Mouse (Mus musculus): Measurements from ENCODE around the gene Ercc4. TPM values are rescaled to one million over a fixed set of nuclear protein-coding genes. Genes with fewer than 3 reads are reported as not detected.

The Ercc4 gene
- polyA plus RNA-seq, 2 experiments = 3.1 TPM

GRCm38 (mm10) chr16:13194882-13195281, 85.4 kb downstream of the Ercc4 start:
- DNase-seq (ENCODE audit: low read depth in 3 of 3, low spot score in 3 of 3) = no peak
- ATAC-seq (ENCODE audit: insufficient read depth) = no peak

GRCm38 (mm10) chr16:13196626-13197025, 87.1 kb downstream of the Ercc4 start:
- ATAC-seq (ENCODE audit: insufficient read depth) = no peak
- H3K4me1 ChIP-seq (replicated peaks; ENCODE audit: control insufficient read depth in 2 of 2, insufficient read depth in 2 of 2, low read length in 1 of 2) = peaks cover 0 to 4% of the 10 kb centered on the region in 2 experiments; a peak in 1 of 4 replicates
- H3K27ac ChIP-seq = no peak overlapping the region
- H3K4me2 ChIP-seq (ENCODE audit: low read depth) = no peak overlapping the region
- H3K9me3 ChIP-seq (ENCODE audit: control insufficient read depth, low read length) = no peaks in the 10 kb centered on the region
- no peak for TF ChIP-seq EP300 (IDR thresholded peaks at IDR 0.05; ENCODE audit: low read depth)
- no peak for TF ChIP-seq CTCF (IDR thresholded peaks at IDR 0.05; ENCODE audit: low read depth)
- H3K4me3 ChIP-seq (ENCODE audit: insufficient read depth in 1 of 2, low read depth in 2 of 2, low read length in 2 of 2) = no peak overlapping the region
- H3K36me3 ChIP-seq (replicated peaks; ENCODE audit: control insufficient read depth, insufficient read depth, low read depth) = no peaks in the 10 kb centered on the region
- 47% methylated on average over 5 of the region's 5 CpGs for WGBS (ENCODE audit: insufficient replicate concordance)
- no peak for DNase-seq (ENCODE audit: low read depth in 3 of 3, low spot score in 3 of 3)
- H3K9ac ChIP-seq (replicated peaks) = no peak overlapping the region
- no peaks in the 10 kb centered on the region for H3K27me3 ChIP-seq (ENCODE audit: control insufficient read depth, insufficient read depth, low read length)

More at GRCm38 (mm10) chr16:13194882-13195281, 85.4 kb downstream of the Ercc4 start:
- 57% methylated on average over 5 of the region's 5 CpGs for WGBS (ENCODE audit: insufficient replicate concordance)
- Histone ChIP-seq H3K9me3 (ENCODE audit: control insufficient read depth, low read length) (no peaks in the 10 kb centered on the region), H3K27me3 (ENCODE audit: control insufficient read depth, insufficient read depth, low read length) (no peaks in the 10 kb centered on the region), H3K36me3 (replicated peaks; ENCODE audit: control insufficient read depth, insufficient read depth, low read depth) (no peaks in the 10 kb centered on the region), H3K4me1 (replicated peaks; ENCODE audit: control insufficient read depth in 2 of 2, insufficient read depth in 2 of 2, low read length in 1 of 2) (peaks cover 0 to 14% of the 10 kb centered on the region in 2 experiments; a peak in 2 of 4 replicates), H3K4me3 (ENCODE audit: insufficient read depth in 1 of 2, low read depth in 2 of 2, low read length in 2 of 2) (no peak overlapping the region), H3K27ac (no peak overlapping the region), H3K9ac (replicated peaks) (no peak overlapping the region), H3K4me2 (ENCODE audit: low read depth) (no peak overlapping the region)
- TF ChIP-seq EP300 (IDR thresholded peaks at IDR 0.05; ENCODE audit: low read depth) (no peak), CTCF (IDR thresholded peaks at IDR 0.05; ENCODE audit: low read depth) (no peak)

GRCm38 (mm10) chr16:13197293-13197692, 87.8 kb downstream of the Ercc4 start:
- no peak overlapping the region for H3K4me3 ChIP-seq (ENCODE audit: insufficient read depth in 1 of 2, low read depth in 2 of 2, low read length in 2 of 2)
- H3K9me3 ChIP-seq (ENCODE audit: control insufficient read depth, low read length) = no peaks in the 10 kb centered on the region
- no peak overlapping the region for H3K9ac ChIP-seq (replicated peaks)
- no peaks in the 10 kb centered on the region for H3K27me3 ChIP-seq (ENCODE audit: control insufficient read depth, insufficient read depth, low read length)
- H3K4me1 ChIP-seq (replicated peaks; ENCODE audit: control insufficient read depth in 2 of 2, insufficient read depth in 2 of 2, low read length in 1 of 2) = peaks cover 0 to 4% of the 10 kb centered on the region in 2 experiments; a peak in 1 of 4 replicates
- H3K4me2 ChIP-seq (ENCODE audit: low read depth) = no peak overlapping the region
- H3K27ac ChIP-seq = no peak overlapping the region
- no peaks in the 10 kb centered on the region for H3K36me3 ChIP-seq (replicated peaks; ENCODE audit: control insufficient read depth, insufficient read depth, low read depth)
- no peak for TF ChIP-seq CTCF (IDR thresholded peaks at IDR 0.05; ENCODE audit: low read depth)
- no peak for TF ChIP-seq EP300 (IDR thresholded peaks at IDR 0.05; ENCODE audit: low read depth)
- WGBS (ENCODE audit: insufficient replicate concordance) = 14% methylated on average over 5 of the region's 5 CpGs
- ATAC-seq (ENCODE audit: insufficient read depth) (no peak), DNase-seq (ENCODE audit: low read depth in 3 of 3, low spot score in 3 of 3) (no peak)

- Histone ChIP-seq H3K36me3 (replicated peaks; ENCODE audit: control insufficient read depth, insufficient read depth, low read depth) (no peaks in the 10 kb centered on the region), H3K4me2 (ENCODE audit: low read depth) (no peak overlapping the region), H3K27ac (no peak overlapping the region), H3K9ac (replicated peaks) (no peak overlapping the region), H3K27me3 (ENCODE audit: control insufficient read depth, insufficient read depth, low read length) (no peaks in the 10 kb centered on the region), H3K4me1 (replicated peaks; ENCODE audit: control insufficient read depth in 2 of 2, insufficient read depth in 2 of 2, low read length in 1 of 2) (peaks cover 0 to 4% of the 10 kb centered on the region in 2 experiments; a peak in 1 of 4 replicates), H3K9me3 (ENCODE audit: control insufficient read depth, low read length) (no peaks in the 10 kb centered on the region), H3K4me3 (ENCODE audit: insufficient read depth in 1 of 2, low read depth in 2 of 2, low read length in 2 of 2) (no peak overlapping the region)
- TF ChIP-seq EP300 (IDR thresholded peaks at IDR 0.05; ENCODE audit: low read depth) (no peak), CTCF (IDR thresholded peaks at IDR 0.05; ENCODE audit: low read depth) (no peak)
- no peak for ATAC-seq (ENCODE audit: insufficient read depth)
- DNase-seq (ENCODE audit: low read depth in 3 of 3, low spot score in 3 of 3) = no peak
- WGBS (ENCODE audit: insufficient replicate concordance) = 43% methylated on average over 2 of the region's 2 CpGs
These were observed 89.7 kb downstream of the Ercc4 start for GRCm38 (mm10) chr16:13199204-13199603.

Other genes with a start within 250 kb of the Ercc4 start
- 1.1 TPM in 2 replicates for gene Mrtfb, start 146.8 kb downstream of the Ercc4 start, polyA plus RNA-seq (2012; rRNA removed)
- 2.9 and 3.3 TPM in 2 replicates for gene Mrtfb, start 146.8 kb downstream of the Ercc4 start, polyA plus RNA-seq (2014; fragmentation: Nextera tagmentation; extraction: Ambion mirVana)

All from liver, embryonic 14.5 days (tissue).